Mouse (Mus musculus): ENCODE measurements around the gene Clic4. TPM values are rescaled to one million over a fixed set of nuclear protein-coding genes. Genes with fewer than 3 reads are reported as not detected.

The Clic4 gene
- polyA plus RNA-seq (2012; rRNA removed): 36.8 and 45.2 TPM in 2 replicates

GRCm38 (mm10) chr4:135272640-135273306, at the start of gene Clic4:
Gene Clic4, minus strand, starts transcription at chr4:135272814.

Other genes starting within 250 kb of the Clic4 start
- 0.88 and 1.1 TPM in 2 replicates for gene Runx3, start 152.2 kb downstream of the Clic4 start, polyA plus RNA-seq (2012; rRNA removed)
- gene Srrm1, start 80.5 kb upstream of the Clic4 start, polyA plus RNA-seq (2012; rRNA removed): 39.1 and 49.0 TPM in 2 replicates
- 0.02 and 0.05 TPM in 2 replicates for gene Ncmap, start 125.4 kb upstream of the Clic4 start, polyA plus RNA-seq (2012; rRNA removed)
- 2.0 and 2.5 TPM in 2 replicates for gene Rcan3, start 161.0 kb upstream of the Clic4 start, polyA plus RNA-seq (2012; rRNA removed)
- not detected in 2 replicates for gene Stpg1, start 222.0 kb upstream of the Clic4 start, polyA plus RNA-seq (2012; rRNA removed)
- 2.5 and 2.9 TPM in 2 replicates for gene Nipal3, start 222.2 kb upstream of the Clic4 start, polyA plus RNA-seq (2012; rRNA removed)